Comparison of ENCODE assay signal across 8 mouse cellular contexts in the genomic region with DNA sequence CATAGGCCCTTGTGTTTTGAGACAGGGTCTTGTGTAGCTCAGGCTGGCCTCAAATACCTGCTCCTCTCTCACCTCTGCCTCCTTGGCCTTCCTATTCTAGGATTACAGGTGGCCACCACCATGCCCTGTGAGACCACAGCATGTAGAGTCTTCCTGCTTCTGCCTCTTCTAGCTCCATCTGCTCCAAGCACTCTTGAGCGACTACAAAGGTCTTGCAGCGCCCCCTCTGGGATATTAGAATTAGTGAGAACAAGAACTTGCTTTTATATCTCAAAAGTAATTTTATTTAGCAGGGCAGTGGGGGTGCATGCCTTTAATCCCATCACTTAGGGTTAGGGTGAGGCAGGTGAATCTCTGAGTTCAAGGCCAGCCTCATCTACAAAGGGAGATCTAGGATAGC.
DNase-seq lines count a peak whose midpoint lies in the region; ATAC-seq lines count a peak whose summit lies in the region.

No protein-coding gene starts in this region.

- no peaks in the 10 kb centered on the region for H3K4me1 ChIP-seq in neural tube, embryonic 11.5 days (ENCODE audit: control insufficient read depth, insufficient read depth, low read length)
- peaks cover 12% of the 10 kb centered on the region for H3K4me1 ChIP-seq in neural tube, embryonic 15.5 days

- no peak overlapping the region for H3K27ac ChIP-seq in neural tube, embryonic 11.5 days (ENCODE audit: low read depth, low read length)
- no peak overlapping the region for H3K27ac ChIP-seq in neural tube, embryonic 15.5 days (replicated peaks)

- H3K27me3 ChIP-seq in neural tube, embryonic 11.5 days (ENCODE audit: control insufficient read depth, insufficient read depth, low read length), result no peaks in the 10 kb centered on the region
- no peaks in the 10 kb centered on the region for H3K27me3 ChIP-seq in neural tube, embryonic 15.5 days (replicated peaks)

- WGBS in neural tube, embryonic 11.5 days, result 52% methylated on average over 2 of the region's 2 CpGs
- WGBS in neural tube, embryonic 15.5 days, result 51% methylated on average over 2 of the region's 2 CpGs

- no peaks in the 10 kb centered on the region for H3K36me3 ChIP-seq in neural tube, embryonic 11.5 days (ENCODE audit: control insufficient read depth, insufficient read depth, low read length)
- no peaks in the 10 kb centered on the region for H3K36me3 ChIP-seq in neural tube, embryonic 15.5 days

- no peaks in the 10 kb centered on the region for H3K9me3 ChIP-seq in neural tube, embryonic 11.5 days (ENCODE audit: control insufficient read depth, low read length)
- H3K9me3 ChIP-seq in neural tube, embryonic 15.5 days (replicated peaks), result no peaks in the 10 kb centered on the region

- DNase-seq in gastrocnemius, postnatal 10 days, result peak; percentile 40
- no peak for DNase-seq in gastrocnemius, postnatal 14 days
- DNase-seq in neural tube, embryonic 11.5 days (ENCODE audit: low spot score), result peak; percentile 33
- DNase-seq in c-Kit-positive CD71-negative TER-119-negative erythroid progenitor cells, embryonic 14.5 days (ENCODE audit: low read depth), result peak; percentile 72
- DNase-seq in lung, postnatal 36 days, result peak; percentile 79
- no peak for DNase-seq in frontal cortex, postnatal 25 days (ENCODE audit: low spot score in 2 of 2)
- no peak for DNase-seq in layer of hippocampus, postnatal 14 days (ENCODE audit: low spot score in 2 of 2)

- intact Hi-C loops in gastrocnemius, postnatal 14 days (cut with DNase I; ENCODE audit: low total_unique reads), result loop anchor here (5.0 to 10.0 kb wide), 4 partner anchors 162 to 702 kb away; partner anchors contain the start of gene Wnk1

- no peak for ATAC-seq in neural tube, embryonic 11.5 days (ENCODE audit: insufficient read depth, low FRiP score, low TSS enrichment)
- no peak for ATAC-seq in neural tube, embryonic 15.5 days (ENCODE audit: low FRiP score)

- no peak overlapping the region for H3K4me2 ChIP-seq in neural tube, embryonic 11.5 days (ENCODE audit: low read depth)
- H3K4me2 ChIP-seq in neural tube, embryonic 15.5 days, result no peak overlapping the region

- no peak overlapping the region for H3K4me3 ChIP-seq in neural tube, embryonic 11.5 days (ENCODE audit: low read depth, low read length)
- no peak overlapping the region for H3K4me3 ChIP-seq in neural tube, embryonic 15.5 days (replicated peaks)

- no peak overlapping the region for H3K9ac ChIP-seq in neural tube, embryonic 11.5 days (ENCODE audit: low read length)
- H3K9ac ChIP-seq in neural tube, embryonic 15.5 days (replicated peaks), result no peak overlapping the region

Comparison
In these comparisons a context has a peak if more than half of its experiments do, and no peak if none do; other contexts are left out.
1. DNase-seq: peak in gastrocnemius, postnatal 10 days (single experiment), neural tube, embryonic 11.5 days (single experiment), c-Kit-positive CD71-negative TER-119-negative erythroid progenitor cells, embryonic 14.5 days (single experiment) and lung, postnatal 36 days (single experiment); none in gastrocnemius, postnatal 14 days (single experiment), frontal cortex, postnatal 25 days (0 of 2) and layer of hippocampus, postnatal 14 days (0 of 2).